Mouse (Mus musculus) forebrain, embryonic 14.5 days (tissue): ENCODE results near the gene Scd4. TPM values are rescaled to one million over a fixed set of nuclear protein-coding genes. Genes with fewer than 3 reads are reported as not detected.

Source experiments
- ATAC-seq: fragments of 200-750 bp; cut with Nextera tagmentation; 2 replicates; pipeline ENCODE4 v1.8.0; 2017; ENCODE audit warnings: mild to moderate bottlenecking, moderate library complexity
- DNase-seq: peaks from one replicate; pipeline ENCODE4 v3.0.0-alpha.2; 2015; ENCODE audit warnings: low spot score
- H3K27ac ChIP-seq: fragments of 300-500 bp; sonication (generic); 2 replicates; pipeline ENCODE4 v1.5.1; 2014; ENCODE audit warnings: low read depth, mild to moderate bottlenecking, control low read depth, low read length, moderate library complexity
- H3K27me3 ChIP-seq: fragments of 300-500 bp; sonication (generic); replicated peaks from 2 replicates; pipeline ENCODE4 v1.6.1; 2014; ENCODE audit warnings: low read length, control low read depth, mixed read lengths; ENCODE audit not compliant: control insufficient read depth, insufficient read depth
- H3K36me3 ChIP-seq: fragments of 300-500 bp; sonication (generic); 2 replicates; pipeline ENCODE4 v1.6.1; 2014; ENCODE audit warnings: low read length, control low read depth; ENCODE audit not compliant: control insufficient read depth, insufficient read depth
- H3K4me1 ChIP-seq: fragments of 300-500 bp; sonication (generic); 2 replicates; pipeline ENCODE4 v1.6.1; 2014; ENCODE audit warnings: antibody characterized with exemption, low read length, control low read depth; ENCODE audit not compliant: control insufficient read depth, insufficient read depth
- H3K4me2 ChIP-seq: fragments of 300-500 bp; sonication (generic); 2 replicates; pipeline ENCODE4 v1.6.1; 2014; ENCODE audit warnings: mild to moderate bottlenecking, control low read depth, low read length
- H3K4me3 ChIP-seq: fragments of 300-500 bp; sonication (generic); 2 replicates; pipeline ENCODE4 v1.5.1; 2014; ENCODE audit warnings: low read depth, low read length, control low read depth
- H3K9ac ChIP-seq: fragments of 300-500 bp; sonication (generic); 2 replicates; pipeline ENCODE4 v1.6.1; 2014; ENCODE audit warnings: mild to moderate bottlenecking, low read length, control low read depth, moderate library complexity
- H3K9me3 ChIP-seq: fragments of 300-500 bp; sonication (generic); replicated peaks from 2 replicates; pipeline ENCODE4 v1.6.1; 2016; ENCODE audit warnings: low read length, control low read depth, mixed read lengths; ENCODE audit not compliant: control insufficient read depth
- WGBS: fragments of 180-500 bp; shearing (Covaris S2); extraction: QIAGEN DNeasy Blood & Tissue Kit; methylation state at CpG from one replicate; pipeline ENCODE4 v1.1.7; 2014; 5-methylcytosine and 5-hydroxymethylcytosine counted together
- polyA plus RNA-seq: library from polyadenylated mRNA; unstranded; fragments of >200 nt; fragmentation: Nextera tagmentation; extraction: Ambion mirVana; gene quantifications from 2 replicates; pipeline ENCODE4 v1.2.1, GENCODE M21; 2014

Gene Scd4
- polyA plus RNA-seq, 1 experiment from 2014 or later = 0.10 TPM

- WGBS = 57% methylated on average over 3 of the region's 3 CpGs
- Histone ChIP-seq H3K27me3 (no peaks in the 10 kb centered on the region), H3K4me2 (peak overlapping the region; percentile 99), H3K4me3 (peak overlapping the region; percentile 99), H3K9ac (peak overlapping the region; percentile 68; the same call in 1 of the 2 replicates), H3K4me1 (peaks cover 18% of the 10 kb centered on the region), H3K27ac (peak overlapping the region; percentile 98), H3K36me3 (peaks cover 27% of the 10 kb centered on the region), H3K9me3 (no peaks in the 10 kb centered on the region)
- ATAC-seq (no peak), DNase-seq (no peak)
Measured at GRCm38 (mm10) chr19:44292483-44292882, 40.4 kb upstream of the Scd4 start.

- DNase-seq (no peak), ATAC-seq (no peak; the same call in 1 of the 2 replicates)
- H3K9ac ChIP-seq = peak within 1 kb of the TSS; percentile 99
- H3K4me1 ChIP-seq = peaks cover 25% of the 10 kb centered on the region
- no peaks in the 10 kb centered on the region for H3K9me3 ChIP-seq
- 3% methylated on average over 20 of the region's 21 CpGs for WGBS
- H3K4me2 ChIP-seq = peak within 1 kb of the TSS; percentile 99
- H3K27ac ChIP-seq = peak within 1 kb of the TSS; percentile 98
- no peaks in the 10 kb centered on the region for H3K27me3 ChIP-seq
- H3K4me3 ChIP-seq = peak within 1 kb of the TSS; percentile 99
- H3K36me3 ChIP-seq = peaks cover 34% of the 10 kb centered on the region
Measured at GRCm38 (mm10) chr19:44292941-44293768, 39.7 kb upstream of the Scd4 start, which contains the start of gene Scd2. Scd2 (plus strand) TSS chr19:44293674.

GRCm38 (mm10) chr19:44293769-44294551 is 38.9 kb upstream of the Scd4 start:
- WGBS = under 1% methylated on average over 31 of the region's 31 CpGs
- H3K4me1 ChIP-seq = peaks cover 33% of the 10 kb centered on the region
- peak overlapping the region; percentile 98 for H3K27ac ChIP-seq
- no peaks in the 10 kb centered on the region for H3K9me3 ChIP-seq
- H3K4me2 ChIP-seq = peak overlapping the region; percentile 99
- H3K36me3 ChIP-seq = peaks cover 42% of the 10 kb centered on the region
- DNase-seq (peak; percentile 99), ATAC-seq (peak; percentile 97)
- no peaks in the 10 kb centered on the region for H3K27me3 ChIP-seq
- H3K9ac ChIP-seq = peak overlapping the region; percentile 99
- H3K4me3 ChIP-seq = peak overlapping the region; percentile 99

GRCm38 (mm10) chr19:44294588-44295041 is 38.3 kb upstream of the Scd4 start:
- Histone ChIP-seq H3K27me3 (no peaks in the 10 kb centered on the region), H3K9ac (peak overlapping the region; percentile 99), H3K4me1 (peaks cover 35% of the 10 kb centered on the region), H3K9me3 (no peaks in the 10 kb centered on the region), H3K4me2 (peak overlapping the region; percentile 99), H3K27ac (peak overlapping the region; percentile 98), H3K4me3 (peak overlapping the region; percentile 99), H3K36me3 (peaks cover 49% of the 10 kb centered on the region)
- ATAC-seq (peak; percentile 60), DNase-seq (peak; percentile 96)
- WGBS = 0% methylated on average over 14 of the region's 14 CpGs

- no peaks in the 10 kb centered on the region for H3K9me3 ChIP-seq
- peak overlapping the region; percentile 99 for H3K4me3 ChIP-seq
- H3K4me2 ChIP-seq = peak overlapping the region; percentile 99
- ATAC-seq (no peak), DNase-seq (peak; percentile 63)
- H3K36me3 ChIP-seq = peaks cover 55% of the 10 kb centered on the region
- peak overlapping the region; percentile 99 for H3K9ac ChIP-seq
- 1% methylated on average over 3 of the region's 3 CpGs for WGBS
- H3K4me1 ChIP-seq = peaks cover 39% of the 10 kb centered on the region
- no peaks in the 10 kb centered on the region for H3K27me3 ChIP-seq
- H3K27ac ChIP-seq = no peak overlapping the region; the same call in 1 of the 2 replicates
Measured at GRCm38 (mm10) chr19:44295251-44295650, 37.6 kb upstream of the Scd4 start.

GRCm38 (mm10) chr19:44295741-44296140 is 37.2 kb upstream of the Scd4 start:
- Histone ChIP-seq H3K4me1 (peaks cover 41% of the 10 kb centered on the region), H3K9ac (peak overlapping the region; percentile 99), H3K36me3 (peaks cover 60% of the 10 kb centered on the region), H3K4me2 (peak overlapping the region; percentile 99), H3K9me3 (no peaks in the 10 kb centered on the region), H3K4me3 (peak overlapping the region; percentile 99), H3K27me3 (no peaks in the 10 kb centered on the region), H3K27ac (no peak overlapping the region; the same call in 1 of the 2 replicates)
- under 1% methylated on average over 4 of the region's 4 CpGs for WGBS
- ATAC-seq (0 out of 2 replicates have a peak, but pooled peaks have one; percentile 6), DNase-seq (peak; percentile 82)

- Histone ChIP-seq H3K36me3 (peaks cover 64% of the 10 kb centered on the region), H3K27me3 (no peaks in the 10 kb centered on the region), H3K4me3 (peak overlapping the region; percentile 99), H3K4me1 (peaks cover 41% of the 10 kb centered on the region), H3K27ac (no peak overlapping the region; the same call in 1 of the 2 replicates), H3K9ac (peak overlapping the region; percentile 99), H3K4me2 (peak overlapping the region; percentile 99), H3K9me3 (no peaks in the 10 kb centered on the region)
- DNase-seq (no peak), ATAC-seq (no peak)
- 18% methylated on average over 7 of the region's 7 CpGs for WGBS
Measured at GRCm38 (mm10) chr19:44296186-44296585, 36.7 kb upstream of the Scd4 start.

GRCm38 (mm10) chr19:44297068-44297760 is 35.7 kb upstream of the Scd4 start:
- no peaks in the 10 kb centered on the region for H3K27me3 ChIP-seq
- WGBS = 46% methylated on average over 8 of the region's 8 CpGs
- ATAC-seq (no peak), DNase-seq (peak; percentile 52)
- H3K9me3 ChIP-seq = no peaks in the 10 kb centered on the region
- peak overlapping the region; percentile 99 for H3K4me2 ChIP-seq
- H3K27ac ChIP-seq = no peak overlapping the region
- H3K36me3 ChIP-seq = peaks cover 74% of the 10 kb centered on the region
- peak overlapping the region; percentile 99 for H3K9ac ChIP-seq
- peak overlapping the region; percentile 99 for H3K4me3 ChIP-seq
- H3K4me1 ChIP-seq = peaks cover 37% of the 10 kb centered on the region
